Mouse (Mus musculus): ENCODE measurements around the gene Adcy9. TPM values are rescaled to one million over a fixed set of nuclear protein-coding genes. Genes with fewer than 3 reads are reported as not detected.
A peak's percentile ranks its signal among the peaks of the same experiment; 100 is the strongest.

Gene Adcy9
- polyA plus RNA-seq, 1 experiment from 2014 or later: 1.3 TPM

- H3K9ac ChIP-seq (ENCODE audit: low read depth, low read length): no peak overlapping the region
- H3K27me3 ChIP-seq (ENCODE audit: insufficient read depth, low read length): no peaks in the 10 kb centered on the region
- no peak overlapping the region for H3K4me3 ChIP-seq (replicated peaks; ENCODE audit: low read depth, low read length)
- no peaks in the 10 kb centered on the region for H3K4me1 ChIP-seq (replicated peaks; ENCODE audit: insufficient read depth, low read length)
- ATAC-seq (replicated peaks; ENCODE audit: low FRiP score, low read depth) (no peak), DNase-seq (ENCODE audit: low spot score) (no peak)
- no peak for TF ChIP-seq CTCF (IDR thresholded peaks at IDR 0.05; ENCODE audit: low read depth)
- no peak overlapping the region for H3K27ac ChIP-seq
- H3K9me3 ChIP-seq (replicated peaks; ENCODE audit: low read length): no peaks in the 10 kb centered on the region
- 87% methylated on average over 2 of the region's 2 CpGs for WGBS
- H3K4me2 ChIP-seq (ENCODE audit: low read length): no peak overlapping the region
- no peaks in the 10 kb centered on the region for H3K36me3 ChIP-seq (ENCODE audit: insufficient read depth, low read length)
Observed at GRCm38 (mm10) chr16:4276151-4276550, 144.1 kb downstream of the Adcy9 start.

- H3K9ac ChIP-seq (ENCODE audit: low read depth, low read length): no peak overlapping the region
Observed at GRCm38 (mm10) chr16:4273702-4274476, 146.4 kb downstream of the Adcy9 start.

GRCm38 (mm10) chr16:4272254-4272653, 148.0 kb downstream of the Adcy9 start:
- no peaks in the 10 kb centered on the region for H3K27me3 ChIP-seq (ENCODE audit: insufficient read depth, low read length)
- DNase-seq (ENCODE audit: low spot score) (peak; percentile 18), ATAC-seq (replicated peaks; ENCODE audit: low FRiP score, low read depth) (0 out of 2 replicates have a peak, but pooled peaks have one; percentile 34)
- 0 out of 2 replicates have a peak, but pooled peaks cover 5% of the 10 kb centered on the region for H3K4me1 ChIP-seq (replicated peaks; ENCODE audit: insufficient read depth, low read length)
- H3K4me3 ChIP-seq (replicated peaks; ENCODE audit: low read depth, low read length): no peak overlapping the region
- 82% methylated on average over 3 of the region's 3 CpGs for WGBS
- no peak overlapping the region for H3K4me2 ChIP-seq (ENCODE audit: low read length)
- no peaks in the 10 kb centered on the region for H3K9me3 ChIP-seq (replicated peaks; ENCODE audit: low read length)
- no peaks in the 10 kb centered on the region for H3K36me3 ChIP-seq (ENCODE audit: insufficient read depth, low read length)
- H3K9ac ChIP-seq (ENCODE audit: low read depth, low read length): no peak overlapping the region
- TF ChIP-seq CTCF (IDR thresholded peaks at IDR 0.05; ENCODE audit: low read depth): peak; percentile 28; the same call in 1 of the 2 replicates
- H3K27ac ChIP-seq: no peak overlapping the region

More at GRCm38 (mm10) chr16:4273702-4274476, 146.4 kb downstream of the Adcy9 start:
- 0 out of 2 replicates have a peak overlapping the region, but pooled peaks have one; percentile 47 for H3K27ac ChIP-seq
- no peaks in the 10 kb centered on the region for H3K36me3 ChIP-seq (ENCODE audit: insufficient read depth, low read length)
- H3K4me2 ChIP-seq (ENCODE audit: low read length): no peak overlapping the region
- TF ChIP-seq CTCF (IDR thresholded peaks at IDR 0.05; ENCODE audit: low read depth): no peak
- WGBS: 32% methylated on average over 12 of the region's 12 CpGs
- H3K27me3 ChIP-seq (ENCODE audit: insufficient read depth, low read length): no peaks in the 10 kb centered on the region
- H3K4me1 ChIP-seq (replicated peaks; ENCODE audit: insufficient read depth, low read length): no peaks in the 10 kb centered on the region
- ATAC-seq (replicated peaks; ENCODE audit: low FRiP score, low read depth): 0 out of 2 replicates have a peak, but pooled peaks have one; percentile 36
- H3K9me3 ChIP-seq (replicated peaks; ENCODE audit: low read length): no peaks in the 10 kb centered on the region
- peak; percentile 83 for DNase-seq (ENCODE audit: low spot score)
- no peak overlapping the region for H3K4me3 ChIP-seq (replicated peaks; ENCODE audit: low read depth, low read length)

GRCm38 (mm10) chr16:4270911-4271310, 149.4 kb downstream of the Adcy9 start:
- H3K9ac ChIP-seq (ENCODE audit: low read depth, low read length): no peak overlapping the region
- no peak for TF ChIP-seq CTCF (IDR thresholded peaks at IDR 0.05; ENCODE audit: low read depth)
- WGBS: 13% methylated on average over 1 of the region's 1 CpGs
- DNase-seq (ENCODE audit: low spot score) (peak; percentile 73), ATAC-seq (replicated peaks; ENCODE audit: low FRiP score, low read depth) (no peak)
- H3K36me3 ChIP-seq (ENCODE audit: insufficient read depth, low read length): no peaks in the 10 kb centered on the region
- no peaks in the 10 kb centered on the region for H3K9me3 ChIP-seq (replicated peaks; ENCODE audit: low read length)
- H3K4me2 ChIP-seq (ENCODE audit: low read length): no peak overlapping the region
- no peak overlapping the region for H3K4me3 ChIP-seq (replicated peaks; ENCODE audit: low read depth, low read length)
- H3K27ac ChIP-seq: no peak overlapping the region
- H3K4me1 ChIP-seq (replicated peaks; ENCODE audit: insufficient read depth, low read length): 0 out of 2 replicates have a peak, but pooled peaks cover 5% of the 10 kb centered on the region
- H3K27me3 ChIP-seq (ENCODE audit: insufficient read depth, low read length): no peaks in the 10 kb centered on the region

- Histone ChIP-seq H3K9me3 (replicated peaks; ENCODE audit: low read length) (no peaks in the 10 kb centered on the region), H3K36me3 (ENCODE audit: insufficient read depth, low read length) (no peaks in the 10 kb centered on the region), H3K27me3 (ENCODE audit: insufficient read depth, low read length) (no peaks in the 10 kb centered on the region), H3K9ac (ENCODE audit: low read depth, low read length) (peak overlapping the region; percentile 62), H3K27ac (no peak overlapping the region), H3K4me2 (ENCODE audit: low read length) (peak overlapping the region; percentile 90), H3K4me1 (replicated peaks; ENCODE audit: insufficient read depth, low read length) (0 out of 2 replicates have a peak, but pooled peaks cover 5% of the 10 kb centered on the region), H3K4me3 (replicated peaks; ENCODE audit: low read depth, low read length) (peak overlapping the region; percentile 38)
- TF ChIP-seq CTCF (IDR thresholded peaks at IDR 0.05; ENCODE audit: low read depth): peak; percentile 89
- DNase-seq (ENCODE audit: low spot score) (peak; percentile 81), ATAC-seq (replicated peaks; ENCODE audit: low FRiP score, low read depth) (peak; percentile 91)
- WGBS: 7% methylated on average over 40 of the region's 40 CpGs
Observed at GRCm38 (mm10) chr16:4267857-4268666, 152.2 kb downstream of the Adcy9 start.

GRCm38 (mm10) chr16:4267453-4267852, 152.8 kb downstream of the Adcy9 start:
- 0 out of 2 replicates have a peak, but pooled peaks cover 5% of the 10 kb centered on the region for H3K4me1 ChIP-seq (replicated peaks; ENCODE audit: insufficient read depth, low read length)
- TF ChIP-seq CTCF (IDR thresholded peaks at IDR 0.05; ENCODE audit: low read depth): no peak
- ATAC-seq (replicated peaks; ENCODE audit: low FRiP score, low read depth): no peak
- 51% methylated on average over 9 of the region's 9 CpGs for WGBS
- H3K36me3 ChIP-seq (ENCODE audit: insufficient read depth, low read length): no peaks in the 10 kb centered on the region
- peak overlapping the region; percentile 62; the same call in 1 of the 2 replicates for H3K9ac ChIP-seq (ENCODE audit: low read depth, low read length)
- peak overlapping the region; percentile 90 for H3K4me2 ChIP-seq (ENCODE audit: low read length)
- no peaks in the 10 kb centered on the region for H3K27me3 ChIP-seq (ENCODE audit: insufficient read depth, low read length)
- H3K27ac ChIP-seq: no peak overlapping the region
- H3K4me3 ChIP-seq (replicated peaks; ENCODE audit: low read depth, low read length): peak overlapping the region; percentile 38
- H3K9me3 ChIP-seq (replicated peaks; ENCODE audit: low read length): no peaks in the 10 kb centered on the region
- DNase-seq (ENCODE audit: low spot score): no peak
